Mouse (Mus musculus) heart, postnatal 0 days (tissue): ENCODE results near the gene Specc1.

Experiments used
- CTCF ChIP-seq: IDR thresholded peaks from 2 replicates; pipeline ENCODE4 v1.5.1; 2016; ENCODE audit warnings: antibody characterized with exemption, control low read depth, low read depth
- EP300 ChIP-seq: IDR thresholded peaks from 2 replicates; pipeline ENCODE4 v1.6.1; 2016; ENCODE audit warnings: antibody characterized with exemption, low read depth

GRCm38 (mm10) chr11:62024234-62024601, 67.7 kb downstream of the Specc1 start:
- no peak for TF ChIP-seq CTCF
- TF ChIP-seq EP300 = no peak
